Mouse (Mus musculus): ENCODE data around the gene Rwdd4a.

DNA sequence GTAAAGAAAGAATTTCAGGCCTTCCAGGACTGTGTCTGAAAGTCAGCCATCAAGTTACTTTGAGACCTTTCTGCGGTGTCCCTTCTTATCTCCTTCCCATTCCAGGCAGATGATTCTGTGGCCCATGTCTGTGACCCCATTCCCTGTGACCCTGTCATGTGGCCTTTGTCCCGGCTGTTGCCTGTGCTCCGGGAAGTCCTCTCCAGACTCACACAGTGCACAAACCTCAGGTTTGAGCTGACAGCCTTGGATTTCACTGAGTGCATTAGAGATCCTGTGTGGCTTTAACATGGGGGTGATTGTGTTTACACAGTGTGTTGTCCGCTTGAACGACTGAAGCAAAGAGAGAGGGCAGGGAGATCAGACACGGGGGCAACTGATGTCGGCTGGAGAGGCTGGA is 24.8 kb downstream of the Rwdd4a start:
- no peak for TF ChIP-seq POLR2A (IDR thresholded peaks at IDR 0.05; ENCODE audit: low read depth, low read length)
- TF ChIP-seq CTCF (IDR thresholded peaks at IDR 0.05; ENCODE audit: borderline replicate concordance, insufficient read depth, low read length): no peak

Data from embryonic fibroblast, embryonic 13.5 days (primary cell).